Mouse (Mus musculus): ENCODE measurements around the gene Rab4b.

DNA sequence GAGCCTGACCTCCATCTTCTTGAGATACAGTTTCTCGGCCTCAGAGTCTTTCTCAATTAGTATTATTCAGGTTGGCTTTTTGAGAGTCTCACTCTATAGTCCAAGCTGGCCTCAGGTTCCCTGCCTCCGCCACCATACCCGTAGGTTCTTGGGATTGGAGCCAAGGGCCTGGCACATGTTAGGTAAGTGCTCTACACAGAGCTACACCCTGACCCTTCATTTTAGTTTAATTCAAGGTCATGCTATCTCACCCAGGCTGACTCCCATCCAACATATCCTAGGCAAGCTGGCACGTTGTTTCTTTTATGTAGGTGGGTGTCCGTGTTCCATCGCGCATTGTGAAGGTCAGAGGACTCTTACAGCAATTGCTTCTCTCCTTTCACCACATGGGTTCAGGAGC, 3.8 kb downstream of the Rab4b start:
- no peak for TF ChIP-seq POLR2A (IDR thresholded peaks at IDR 0.05; ENCODE audit: borderline replicate concordance, low read depth, low read length)
- no peak for TF ChIP-seq CTCF (IDR thresholded peaks at IDR 0.05; ENCODE audit: low read depth, low read length)
